ENCODE assay signal across 12 mouse cellular contexts in genomic region chr12:91412461-91413182, GRCm38 (mm10). TPM values are rescaled to one million over a fixed set of nuclear protein-coding genes. Genes with fewer than 3 reads are reported as not detected.
DNase-seq lines count a peak whose midpoint lies in the region; ATAC-seq and TF ChIP-seq lines count a peak whose summit lies in the region.
"Had no signal": no experiment of that assay in that cellular context is flagged by ENCODE, and none has a peak within 500 bp of the region (broad histone marks: within the 10 kb centered on the region; RNA-seq: fewer than 3 reads in every experiment).

No protein-coding gene starts in this region.

- no peaks in the 10 kb centered on the region for H3K9me3 ChIP-seq in kidney, embryonic 16.5 days (ENCODE audit: low read length)
- H3K9me3 ChIP-seq in embryonic facial prominence, embryonic 14.5 days (ENCODE audit: control insufficient read depth, low read length): no peaks in the 10 kb centered on the region
- H3K9me3 ChIP-seq in hindbrain, embryonic 16.5 days (ENCODE audit: control insufficient read depth, low read length): no peaks in the 10 kb centered on the region
- no peaks in the 10 kb centered on the region for H3K9me3 ChIP-seq in liver, postnatal 0 days (ENCODE audit: low read length)
- H3K9me3 ChIP-seq: heart, embryonic 15.5 days had no signal

- TF ChIP-seq EP300 in liver, postnatal 0 days (IDR thresholded peaks at IDR 0.05; ENCODE audit: low read depth): no peak

- no peaks in the 10 kb centered on the region for H3K27me3 ChIP-seq in kidney, embryonic 16.5 days (ENCODE audit: insufficient read depth, low read length)
- no peaks in the 10 kb centered on the region for H3K27me3 ChIP-seq in embryonic facial prominence, embryonic 14.5 days (replicated peaks; ENCODE audit: control insufficient read depth, insufficient read depth, low read length)
- 0 out of 2 replicates have a peak, but pooled peaks cover 2% of the 10 kb centered on the region for H3K27me3 ChIP-seq in hindbrain, embryonic 16.5 days (replicated peaks; ENCODE audit: control insufficient read depth, insufficient read depth, low read length)
- H3K27me3 ChIP-seq in liver, postnatal 0 days (ENCODE audit: insufficient read depth, low read length): no peaks in the 10 kb centered on the region
- H3K27me3 ChIP-seq: heart, embryonic 15.5 days had no signal

- H3K27ac ChIP-seq in kidney, embryonic 16.5 days (ENCODE audit: low read length): peak overlapping the region; percentile 52; the same call in 1 of the 2 replicates
- H3K27ac ChIP-seq in embryonic facial prominence, embryonic 14.5 days (replicated peaks; ENCODE audit: low read depth, low read length): no peak overlapping the region
- H3K27ac ChIP-seq in hindbrain, embryonic 16.5 days (ENCODE audit: low read depth, low read length): no peak overlapping the region
- no peak overlapping the region for H3K27ac ChIP-seq in liver, postnatal 0 days (ENCODE audit: low read depth)
- H3K27ac ChIP-seq: heart, embryonic 15.5 days; macrophage had no signal

- H3K36me3 ChIP-seq in kidney, embryonic 16.5 days (ENCODE audit: insufficient read depth, low read length): no peaks in the 10 kb centered on the region
- no peaks in the 10 kb centered on the region for H3K36me3 ChIP-seq in embryonic facial prominence, embryonic 14.5 days (ENCODE audit: control insufficient read depth, insufficient read depth, low read length)
- no peaks in the 10 kb centered on the region for H3K36me3 ChIP-seq in hindbrain, embryonic 16.5 days (ENCODE audit: control insufficient read depth, insufficient read depth, low read length)
- H3K36me3 ChIP-seq in liver, postnatal 0 days (replicated peaks; ENCODE audit: insufficient read depth, low read length): no peaks in the 10 kb centered on the region
- H3K36me3 ChIP-seq: heart, embryonic 15.5 days had no signal

- H3K4me1 ChIP-seq in kidney, embryonic 16.5 days (ENCODE audit: insufficient read depth, low read length): peaks cover 15% of the 10 kb centered on the region
- no peaks in the 10 kb centered on the region for H3K4me1 ChIP-seq in embryonic facial prominence, embryonic 14.5 days (ENCODE audit: control insufficient read depth, insufficient read depth, low read length)
- peaks cover 13% of the 10 kb centered on the region for H3K4me1 ChIP-seq in hindbrain, embryonic 16.5 days (ENCODE audit: control insufficient read depth, insufficient read depth, low read depth, low read length)
- H3K4me1 ChIP-seq in liver, postnatal 0 days (ENCODE audit: insufficient read depth): no peaks in the 10 kb centered on the region
- H3K4me1 ChIP-seq: heart, embryonic 15.5 days had no signal

- H3K4me3 ChIP-seq in kidney, embryonic 16.5 days (ENCODE audit: low read length): no peak overlapping the region
- no peak overlapping the region for H3K4me3 ChIP-seq in embryonic facial prominence, embryonic 14.5 days (ENCODE audit: low read depth, low read length)
- H3K4me3 ChIP-seq in hindbrain, embryonic 16.5 days (ENCODE audit: low read length): no peak overlapping the region
- H3K4me3 ChIP-seq in liver, postnatal 0 days (ENCODE audit: low read depth, low read length): no peak overlapping the region
- H3K4me3 ChIP-seq: heart, embryonic 15.5 days had no signal

- H3K4me2 ChIP-seq in kidney, embryonic 16.5 days (replicated peaks; ENCODE audit: low read depth, low read length): no peak overlapping the region
- no peak overlapping the region for H3K4me2 ChIP-seq in embryonic facial prominence, embryonic 14.5 days (ENCODE audit: low read depth, low read length)
- no peak overlapping the region for H3K4me2 ChIP-seq in hindbrain, embryonic 16.5 days (ENCODE audit: low read length)
- H3K4me2 ChIP-seq in liver, postnatal 0 days (ENCODE audit: low read depth, low read length): no peak overlapping the region
- H3K4me2 ChIP-seq: heart, embryonic 15.5 days; liver, embryonic 11.5 days had no signal

- H3K9ac ChIP-seq in kidney, embryonic 16.5 days (replicated peaks; ENCODE audit: low read length): no peak overlapping the region
- H3K9ac ChIP-seq in embryonic facial prominence, embryonic 14.5 days (ENCODE audit: low read depth, low read length): no peak overlapping the region
- no peak overlapping the region for H3K9ac ChIP-seq in hindbrain, embryonic 16.5 days (ENCODE audit: low read depth, low read length)
- H3K9ac ChIP-seq in liver, postnatal 0 days (replicated peaks): no peak overlapping the region
- H3K9ac ChIP-seq: heart, embryonic 15.5 days had no signal

- DNase-seq in kidney, adult 9 months: no peak
- DNase-seq in embryonic facial prominence, embryonic 14.5 days (ENCODE audit: low spot score): peak; percentile 87
- DNase-seq in retina, embryonic 14.5 days (ENCODE audit: low spot score): peak; percentile 91
- DNase-seq in adrenal gland, adult 18-20 months (ENCODE audit: low spot score in 2 of 2): no peak
- no peak for DNase-seq in urinary bladder, postnatal 14 days (ENCODE audit: low spot score)
- DNase-seq in liver, postnatal 0 days: no peak
- DNase-seq: cerebellum, adult 11-12 months had no signal

- peak; percentile 91 for ATAC-seq in kidney, embryonic 16.5 days (ENCODE audit: low FRiP score, low TSS enrichment)
- ATAC-seq in embryonic facial prominence, embryonic 14.5 days (ENCODE audit: low read depth): peak; percentile 88; the same call in 1 of the 2 replicates
- peak; percentile 95 for ATAC-seq in hindbrain, embryonic 16.5 days
- ATAC-seq in liver, postnatal 0 days: no peak

- TF ChIP-seq CTCF in liver, postnatal 0 days (IDR thresholded peaks at IDR 0.05; ENCODE audit: low read depth): no peak

- 29% methylated on average over 7 of the region's 7 CpGs for WGBS in kidney, embryonic 16.5 days
- 44% methylated on average over 7 of the region's 7 CpGs for WGBS in embryonic facial prominence, embryonic 14.5 days
- 25% methylated on average over 7 of the region's 7 CpGs for WGBS in hindbrain, embryonic 16.5 days
- WGBS in liver, postnatal 0 days (ENCODE audit: insufficient replicate concordance): 62% methylated on average over 7 of the region's 7 CpGs

RNA-seq across cellular contexts. Expression of gene Tshr, which starts 28.3 kb away (rescaled TPM):
- polyA plus RNA-seq in kidney, embryonic 16.5 days (2015; fragmentation: Nextera tagmentation; extraction: Ambion mirVana): 0.81 and 1.0 TPM in 2 replicates
- 0.63 and 0.64 TPM in 2 replicates for polyA plus RNA-seq in embryonic facial prominence, embryonic 14.5 days (2014; fragmentation: Nextera tagmentation; extraction: Ambion mirVana)
- 0.69 and 0.78 TPM in 2 replicates for polyA plus RNA-seq in hindbrain, embryonic 16.5 days (2015; fragmentation: Nextera tagmentation; extraction: Ambion mirVana)
- total RNA-seq in adrenal gland, adult 18-20 months (2021): 10 to 100 TPM in 1 of 2 experiments, 1 to 10 TPM in 1; 5.7 to 22.0 TPM
- polyA plus RNA-seq in liver, postnatal 0 days (2015; fragmentation: Nextera tagmentation; extraction: Ambion mirVana): 0.02 and 0.07 TPM in 2 replicates
- polyA plus RNA-seq: macrophage had no signal

RNA-seq across cellular contexts. Expression of gene Cep128, which starts 28.4 kb away (rescaled TPM):
- polyA plus RNA-seq in kidney, embryonic 16.5 days (2015; fragmentation: Nextera tagmentation; extraction: Ambion mirVana): 7.2 and 9.3 TPM in 2 replicates
- polyA plus RNA-seq in embryonic facial prominence, embryonic 14.5 days (2014; fragmentation: Nextera tagmentation; extraction: Ambion mirVana): 8.2 and 9.6 TPM in 2 replicates
- 4.2 and 4.7 TPM in 2 replicates for polyA plus RNA-seq in hindbrain, embryonic 16.5 days (2015; fragmentation: Nextera tagmentation; extraction: Ambion mirVana)
- total RNA-seq in adrenal gland, adult 18-20 months (2021): 1 to 10 TPM; 2.2 to 2.6 TPM
- 3.1 and 3.7 TPM in 2 replicates for polyA plus RNA-seq in liver, postnatal 0 days (2015; fragmentation: Nextera tagmentation; extraction: Ambion mirVana)

Comparison
In these comparisons a context has a peak if more than half of its experiments do, and no peak if none do; other contexts are left out.
1. DNase-seq: peak in embryonic facial prominence, embryonic 14.5 days (single experiment) and retina, embryonic 14.5 days (single experiment); none in kidney, adult 9 months (single experiment), adrenal gland, adult 18-20 months (0 of 2), urinary bladder, postnatal 14 days (single experiment) and liver, postnatal 0 days (single experiment).